Mouse (Mus musculus): Measurements from ENCODE around the gene Dyrk1a.

DNA sequence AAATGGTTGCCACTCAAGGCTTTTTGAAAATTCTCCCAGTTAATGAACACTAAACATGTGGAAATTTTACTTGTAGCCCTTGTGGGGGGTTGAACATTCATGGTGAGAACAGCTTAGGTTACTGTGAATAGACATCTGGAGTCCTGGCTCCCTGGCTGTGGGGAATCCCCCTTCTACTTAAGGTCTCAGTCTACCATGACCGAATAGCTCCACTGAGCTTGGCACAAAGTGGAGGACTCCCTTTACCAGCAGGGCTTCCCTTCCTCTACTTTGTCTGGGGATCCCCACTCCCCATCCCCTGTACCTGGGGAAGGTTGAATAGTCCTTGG, 167.5 kb downstream of the Dyrk1a start:
- TF ChIP-seq CTCF (IDR thresholded peaks at IDR 0.05; ENCODE audit: low read depth) (no peak), EP300 (IDR thresholded peaks at IDR 0.05; ENCODE audit: low read depth) (no peak)
